Mouse (Mus musculus) heart, embryonic 15.5 days (tissue): ENCODE measurements at regions not wholly inside any gene's neighbourhood (a gene's known extent, or its start where the extent isn't known, plus 50 kb on each side); places are given as distances from the start of the nearest gene placed in this dataset.

Source experiments
- ATAC-seq: fragments of 200-750 bp; cut with Nextera tagmentation; replicated peaks from 2 replicates; pipeline ENCODE4 v1.8.0; 2017; ENCODE audit warnings: low read depth, moderate TSS enrichment; ENCODE audit not compliant: insufficient number of reproducible peaks, insufficient read depth, low FRiP score
- H3K27ac ChIP-seq: fragments of 300-500 bp; sonication (generic); 2 replicates; pipeline ENCODE4 v1.5.1; 2015; ENCODE audit warnings: mild to moderate bottlenecking, inconsistent platforms
- H3K27me3 ChIP-seq: fragments of 300-500 bp; sonication (generic); 2 replicates; pipeline ENCODE4 v1.6.1; 2015; ENCODE audit warnings: inconsistent platforms
- H3K36me3 ChIP-seq: fragments of 300-500 bp; sonication (generic); 2 replicates; pipeline ENCODE4 v1.6.1; 2015; ENCODE audit warnings: mild to moderate bottlenecking, inconsistent platforms
- H3K4me1 ChIP-seq: fragments of 300-500 bp; sonication (generic); replicated peaks from 2 replicates; pipeline ENCODE4 v1.6.1; 2015; ENCODE audit warnings: inconsistent platforms
- H3K4me2 ChIP-seq: fragments of 300-500 bp; sonication (generic); 2 replicates; pipeline ENCODE4 v1.6.1; 2015; ENCODE audit warnings: inconsistent platforms, mild to moderate bottlenecking, moderate library complexity
- H3K4me3 ChIP-seq: fragments of 300-500 bp; sonication (generic); 2 replicates; pipeline ENCODE4 v1.5.1; 2015; ENCODE audit warnings: mild to moderate bottlenecking, inconsistent platforms
- H3K9ac ChIP-seq: fragments of 300-500 bp; sonication (generic); 2 replicates; pipeline ENCODE4 v1.6.1; 2015; ENCODE audit warnings: mild to moderate bottlenecking, inconsistent platforms
- H3K9me3 ChIP-seq: fragments of 300-500 bp; sonication (generic); replicated peaks from 2 replicates; pipeline ENCODE4 v1.6.1; 2016; ENCODE audit warnings: inconsistent platforms
- WGBS: fragments of 180-500 bp; shearing (Covaris S2); methylation state at CpG from one replicate; pipeline ENCODE4 v1.1.7; 2015; ENCODE audit warnings: mixed read lengths; 5-methylcytosine and 5-hydroxymethylcytosine counted together

- H3K9ac ChIP-seq, result no peak overlapping the region
- no peaks in the 10 kb centered on the region for H3K27me3 ChIP-seq
- H3K9me3 ChIP-seq, result no peaks in the 10 kb centered on the region
- no peak for ATAC-seq
- H3K4me3 ChIP-seq, result no peak overlapping the region
- no peak overlapping the region for H3K4me2 ChIP-seq
- WGBS, result 50% methylated on average over 1 of the region's 1 CpGs
- H3K27ac ChIP-seq, result no peak overlapping the region
- no peaks in the 10 kb centered on the region for H3K36me3 ChIP-seq
- no peaks in the 10 kb centered on the region for H3K4me1 ChIP-seq
These were observed 526.0 kb upstream of the Agtr1b start for GRCm38 (mm10) chr3:20892916-20893430.

DNA sequence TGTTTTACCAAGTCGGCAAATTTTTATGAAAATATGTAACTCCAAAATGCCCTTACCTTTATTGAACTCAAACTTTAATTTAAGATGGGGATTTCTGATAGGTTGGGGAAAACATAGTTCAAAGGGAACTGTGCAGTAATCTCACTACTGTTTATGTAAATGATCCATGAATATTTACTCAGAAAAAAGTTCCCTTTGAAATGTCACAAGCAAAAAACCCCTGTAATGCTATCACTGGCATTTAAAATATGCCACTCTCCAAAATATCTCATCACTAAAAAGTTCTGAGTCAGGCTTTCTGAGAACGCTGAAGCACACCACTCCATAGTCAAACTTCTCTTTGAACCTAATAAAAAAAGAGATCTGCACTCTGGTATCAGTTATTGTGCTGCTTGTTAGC, 497.3 kb upstream of the Agtr1b start:
- Histone ChIP-seq H3K9ac (no peak overlapping the region), H3K4me1 (no peaks in the 10 kb centered on the region), H3K4me2 (no peak overlapping the region), H3K27me3 (no peaks in the 10 kb centered on the region), H3K27ac (no peak overlapping the region), H3K36me3 (no peaks in the 10 kb centered on the region), H3K9me3 (no peaks in the 10 kb centered on the region), H3K4me3 (no peak overlapping the region)
- no peak for ATAC-seq
- WGBS, result 66% methylated on average over 2 of the region's 2 CpGs

DNA sequence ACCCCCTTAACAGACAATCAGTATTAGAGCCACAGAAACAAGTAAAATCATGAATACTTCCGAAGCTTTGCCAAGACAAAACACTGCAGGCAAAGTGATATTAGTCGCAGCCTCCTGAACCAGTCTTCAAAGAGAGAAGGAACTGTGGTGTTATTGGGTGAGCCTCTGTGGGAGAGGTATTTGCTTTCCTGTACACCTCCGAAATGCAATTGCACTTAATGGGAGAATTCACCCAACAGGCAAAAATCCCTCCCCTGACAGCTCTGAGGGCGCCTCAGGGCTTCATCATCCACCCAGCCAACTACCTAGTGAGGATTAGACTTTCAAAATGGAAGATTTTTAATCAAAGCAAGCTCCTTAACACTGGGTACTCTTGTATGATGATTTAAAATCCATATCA, 464.1 kb upstream of the Agtr1b start:
- Histone ChIP-seq H3K9me3 (no peaks in the 10 kb centered on the region), H3K27me3 (no peaks in the 10 kb centered on the region), H3K4me2 (no peak overlapping the region), H3K4me1 (no peaks in the 10 kb centered on the region), H3K4me3 (no peak overlapping the region), H3K36me3 (no peaks in the 10 kb centered on the region), H3K27ac (no peak overlapping the region), H3K9ac (no peak overlapping the region)
- WGBS, result 83% methylated on average over 4 of the region's 4 CpGs
- ATAC-seq, result no peak

DNA sequence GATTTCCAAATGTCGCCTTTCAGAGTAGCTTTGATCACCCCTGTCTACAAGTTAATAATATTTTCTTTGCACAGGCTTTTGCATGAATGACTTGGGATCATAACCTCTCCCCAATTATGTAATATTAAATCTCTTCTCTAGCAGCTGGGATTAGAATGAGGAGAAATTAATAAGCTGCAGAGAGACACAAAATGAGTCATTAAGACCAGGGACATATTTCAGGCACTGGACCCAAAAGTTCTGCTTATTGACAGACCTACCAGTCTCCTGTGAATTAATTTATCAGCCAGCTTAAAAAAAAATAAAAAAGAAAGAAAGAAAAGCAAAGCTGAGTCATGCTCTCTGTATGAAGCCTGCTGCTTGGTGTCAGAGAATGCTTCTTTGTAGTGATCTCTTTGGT, 462.4 kb upstream of the Agtr1b start:
- H3K27ac ChIP-seq, result no peak overlapping the region
- WGBS, result 78% methylated on average over 1 of the region's 1 CpGs
- no peaks in the 10 kb centered on the region for H3K9me3 ChIP-seq
- H3K4me2 ChIP-seq, result no peak overlapping the region
- no peaks in the 10 kb centered on the region for H3K36me3 ChIP-seq
- no peak overlapping the region for H3K4me3 ChIP-seq
- ATAC-seq, result no peak
- H3K9ac ChIP-seq, result no peak overlapping the region
- no peaks in the 10 kb centered on the region for H3K4me1 ChIP-seq
- H3K27me3 ChIP-seq, result no peaks in the 10 kb centered on the region

DNA sequence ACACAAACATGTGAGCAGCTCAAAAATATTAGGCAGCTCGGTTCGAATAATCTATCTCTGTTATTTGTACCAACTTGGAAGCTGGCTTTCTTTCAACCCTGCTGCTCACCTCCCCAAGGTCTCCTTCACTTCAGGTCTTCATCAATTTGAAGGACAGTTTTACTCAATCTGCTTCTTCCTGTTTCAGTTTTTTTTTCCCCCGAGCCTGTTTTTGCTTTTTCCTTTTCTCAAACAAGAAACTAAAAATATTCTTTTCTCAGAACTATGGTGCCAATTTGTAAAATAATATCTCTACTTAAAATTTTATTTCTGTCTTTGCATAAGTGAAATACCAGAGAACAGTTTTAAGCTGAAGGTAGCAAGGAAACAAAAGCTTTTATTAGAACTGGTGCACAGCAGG, 461.8 kb upstream of the Agtr1b start:
- no peak for ATAC-seq
- H3K27me3 ChIP-seq, result no peaks in the 10 kb centered on the region
- H3K4me3 ChIP-seq, result no peak overlapping the region
- H3K27ac ChIP-seq, result no peak overlapping the region
- H3K36me3 ChIP-seq, result no peaks in the 10 kb centered on the region
- WGBS, result 58% methylated on average over 3 of the region's 3 CpGs
- no peak overlapping the region for H3K9ac ChIP-seq
- H3K4me1 ChIP-seq, result no peaks in the 10 kb centered on the region
- H3K4me2 ChIP-seq, result no peak overlapping the region
- H3K9me3 ChIP-seq, result no peaks in the 10 kb centered on the region

DNA sequence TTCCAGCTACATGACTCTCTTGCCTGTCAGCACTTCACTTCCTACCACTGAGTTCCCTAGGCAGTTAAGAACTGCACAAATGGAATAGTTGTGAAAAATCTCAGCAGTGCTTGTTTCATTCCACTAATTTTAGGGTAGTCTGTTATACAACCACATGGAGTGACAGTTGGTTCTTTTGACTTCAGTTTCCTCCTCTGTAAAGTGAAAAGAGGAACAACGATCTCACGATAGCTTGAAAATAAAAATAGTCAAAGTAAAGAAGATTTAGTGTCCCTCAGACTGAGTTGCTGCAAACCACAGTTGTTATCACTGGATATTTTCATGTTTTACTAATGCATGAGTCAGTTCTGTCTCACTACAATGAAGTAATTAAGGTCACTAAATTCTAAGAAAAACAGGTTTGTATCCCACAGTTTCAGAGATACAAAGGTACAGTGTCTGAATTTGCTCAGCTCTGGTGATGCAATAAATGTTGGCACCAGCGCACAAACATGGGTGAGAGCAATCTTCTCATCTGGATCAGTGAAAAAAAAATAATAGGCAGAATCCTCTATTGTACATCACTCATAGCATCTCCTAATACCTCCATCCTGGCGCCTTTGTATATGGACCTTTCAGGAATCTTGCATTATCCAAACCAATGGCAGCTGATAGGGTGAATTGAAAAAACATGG, 458.8 kb upstream of the Agtr1b start:
- no peaks in the 10 kb centered on the region for H3K27me3 ChIP-seq
- no peak overlapping the region for H3K27ac ChIP-seq
- H3K9me3 ChIP-seq, result no peaks in the 10 kb centered on the region
- no peak overlapping the region for H3K4me2 ChIP-seq
- 81% methylated on average over 4 of the region's 4 CpGs for WGBS
- no peaks in the 10 kb centered on the region for H3K36me3 ChIP-seq
- H3K4me1 ChIP-seq, result no peaks in the 10 kb centered on the region
- no peak overlapping the region for H3K4me3 ChIP-seq
- ATAC-seq, result no peak
- H3K9ac ChIP-seq, result no peak overlapping the region

- Histone ChIP-seq H3K27ac (no peak overlapping the region), H3K27me3 (no peaks in the 10 kb centered on the region), H3K4me3 (no peak overlapping the region), H3K4me2 (no peak overlapping the region), H3K36me3 (no peaks in the 10 kb centered on the region), H3K9ac (no peak overlapping the region), H3K4me1 (no peaks in the 10 kb centered on the region), H3K9me3 (no peaks in the 10 kb centered on the region)
- 6% methylated on average over 1 of the region's 1 CpGs for WGBS
- ATAC-seq, result no peak
These were observed 455.2 kb upstream of the Agtr1b start for GRCm38 (mm10) chr3:20822226-20822625.

- Histone ChIP-seq H3K4me3 (no peak overlapping the region), H3K4me1 (no peaks in the 10 kb centered on the region), H3K9me3 (no peaks in the 10 kb centered on the region), H3K27me3 (no peaks in the 10 kb centered on the region), H3K27ac (no peak overlapping the region), H3K9ac (no peak overlapping the region), H3K4me2 (no peak overlapping the region), H3K36me3 (no peaks in the 10 kb centered on the region)
- WGBS, result 66% methylated on average over 4 of the region's 4 CpGs
- ATAC-seq, result no peak
These were observed 454.7 kb upstream of the Agtr1b start for GRCm38 (mm10) chr3:20821712-20822111.

DNA sequence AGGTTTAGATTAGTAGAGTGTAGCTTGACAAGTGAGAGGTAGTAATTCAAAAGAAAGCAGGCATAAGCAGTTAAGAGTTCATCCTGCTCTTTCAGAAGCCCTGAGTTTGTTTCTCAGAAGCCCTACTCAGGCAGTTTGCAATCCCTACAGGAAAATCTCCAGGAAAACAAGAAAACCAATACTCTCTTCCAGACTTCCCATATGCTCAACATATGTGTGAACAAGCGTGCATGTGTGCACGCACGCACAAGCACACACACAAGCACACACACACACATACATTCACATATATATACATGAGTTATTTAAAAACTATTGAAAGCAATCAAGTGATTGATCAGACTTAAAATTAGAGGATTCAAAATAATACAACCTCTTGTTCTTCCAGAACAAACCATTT, 453.1 kb upstream of the Agtr1b start:
- no peak for ATAC-seq
- Histone ChIP-seq H3K9ac (no peak overlapping the region), H3K4me1 (no peaks in the 10 kb centered on the region), H3K9me3 (no peaks in the 10 kb centered on the region), H3K4me2 (no peak overlapping the region), H3K4me3 (no peak overlapping the region), H3K27me3 (no peaks in the 10 kb centered on the region), H3K27ac (no peak overlapping the region), H3K36me3 (no peaks in the 10 kb centered on the region)
- 95% methylated on average over 3 of the region's 3 CpGs for WGBS

DNA sequence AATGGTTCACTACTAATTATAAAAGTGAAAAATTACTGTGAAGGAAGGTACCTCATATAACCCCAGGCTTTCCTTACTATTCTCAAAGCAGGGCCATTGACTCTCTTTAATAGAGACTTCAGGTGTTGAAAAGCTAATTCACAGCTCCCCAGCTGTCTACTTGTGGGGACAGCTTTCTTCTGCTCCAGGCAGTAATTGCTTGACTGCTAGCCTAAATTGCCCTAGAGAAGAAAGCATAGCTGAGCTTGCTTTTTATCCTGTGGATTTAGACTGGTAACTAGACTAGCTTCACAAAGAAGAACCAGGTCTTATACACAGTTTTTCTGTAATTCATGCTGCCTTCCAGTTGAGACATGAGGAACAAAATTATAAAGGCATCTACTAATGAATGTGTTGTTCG, 452.6 kb upstream of the Agtr1b start:
- Histone ChIP-seq H3K4me3 (no peak overlapping the region), H3K36me3 (no peaks in the 10 kb centered on the region), H3K9me3 (no peaks in the 10 kb centered on the region), H3K4me1 (no peaks in the 10 kb centered on the region), H3K27ac (no peak overlapping the region), H3K9ac (no peak overlapping the region), H3K4me2 (no peak overlapping the region), H3K27me3 (no peaks in the 10 kb centered on the region)
- 67% methylated on average over 1 of the region's 1 CpGs for WGBS
- ATAC-seq, result no peak

- Histone ChIP-seq H3K36me3 (no peaks in the 10 kb centered on the region), H3K27me3 (no peaks in the 10 kb centered on the region), H3K9me3 (no peaks in the 10 kb centered on the region), H3K4me2 (no peak overlapping the region), H3K9ac (no peak overlapping the region), H3K4me1 (no peaks in the 10 kb centered on the region), H3K4me3 (no peak overlapping the region), H3K27ac (no peak overlapping the region)
- ATAC-seq, result no peak
- 17% methylated on average over 1 of the region's 1 CpGs for WGBS
These were observed 449.6 kb upstream of the Agtr1b start for GRCm38 (mm10) chr3:20816613-20817012.

DNA sequence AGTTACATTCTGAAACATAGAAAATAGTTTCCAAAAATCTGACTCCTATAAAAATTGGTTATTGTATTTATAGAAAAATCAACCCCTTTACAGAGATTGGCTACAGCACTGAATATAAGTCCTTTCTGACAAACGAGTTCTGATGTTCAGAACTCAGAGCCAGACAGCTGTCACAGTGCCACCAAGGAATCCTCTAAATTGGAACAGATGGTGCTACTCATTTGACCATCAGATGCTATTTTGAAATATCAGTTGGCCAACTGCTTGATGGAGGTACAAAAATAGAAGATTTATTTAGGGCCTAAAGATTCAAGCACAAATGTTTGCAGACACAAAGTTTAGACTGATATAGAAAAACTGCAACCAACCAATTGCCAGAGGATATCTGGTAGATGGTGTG, 427.3 kb upstream of the Agtr1b start:
- Histone ChIP-seq H3K27ac (no peak overlapping the region), H3K4me3 (no peak overlapping the region), H3K36me3 (no peaks in the 10 kb centered on the region), H3K27me3 (no peaks in the 10 kb centered on the region), H3K4me1 (no peaks in the 10 kb centered on the region), H3K9ac (no peak overlapping the region), H3K9me3 (no peaks in the 10 kb centered on the region), H3K4me2 (no peak overlapping the region)
- 63% methylated on average over 1 of the region's 1 CpGs for WGBS
- ATAC-seq, result no peak
